Mouse (Mus musculus) bone marrow macrophage, adult 2 months (primary cell): ENCODE measurements around the gene 4930451I11Rik.

ENCODE experiments used
- CTCF ChIP-seq: IDR thresholded peaks from 2 replicates; pipeline ENCODE4 v1.5.1; 2012; ENCODE audit warnings: low read depth, mild to moderate bottlenecking, low read length, moderate library complexity
- POLR2A ChIP-seq: IDR thresholded peaks from 2 replicates; pipeline ENCODE4 v1.6.1; 2012; ENCODE audit warnings: mild to moderate bottlenecking, low read depth, low read length, borderline replicate concordance

DNA sequence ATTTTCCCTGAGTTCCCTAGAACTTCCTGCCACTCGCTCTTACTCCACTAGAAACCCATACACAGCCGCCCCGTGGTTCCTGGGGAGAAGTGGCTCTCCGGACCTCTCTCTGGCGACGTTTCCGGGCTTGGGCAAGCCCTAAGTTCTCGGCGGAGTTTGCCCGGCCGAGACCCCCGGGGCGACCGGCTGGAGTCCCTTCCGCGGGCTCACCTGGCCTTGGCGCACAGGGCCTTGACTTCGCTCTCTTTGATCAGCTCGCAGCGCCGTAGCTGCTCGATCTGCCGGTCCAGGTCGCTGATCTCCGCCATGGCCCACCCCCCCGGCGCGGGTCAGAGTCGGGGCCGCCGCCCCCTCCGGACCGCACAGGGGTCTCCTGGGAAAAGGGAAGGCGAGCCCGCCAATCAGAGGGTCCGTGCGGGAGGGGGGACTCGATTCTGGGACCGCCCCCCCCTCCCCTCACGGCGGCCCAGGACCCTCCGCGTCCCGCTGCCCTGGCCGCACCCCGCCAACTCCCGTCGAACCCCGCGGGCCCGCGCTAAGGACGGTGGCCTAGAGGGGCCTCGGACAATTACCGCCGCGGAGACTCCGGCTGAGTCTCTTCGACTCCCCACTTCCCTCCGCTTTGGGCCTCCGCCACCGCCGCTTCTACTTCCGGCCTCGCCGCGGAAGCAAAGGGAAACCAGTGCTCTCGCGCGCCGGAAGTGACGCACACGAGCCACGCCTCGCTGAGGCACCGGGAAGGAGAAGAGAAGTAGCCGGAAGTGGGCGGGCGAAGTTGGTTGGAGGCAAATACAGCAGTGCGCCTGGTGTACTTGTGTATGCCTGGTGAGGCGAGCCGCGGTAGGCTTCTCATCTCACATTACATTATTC lies 39.4 kb downstream of the 4930451I11Rik start, which contains the start of gene Ppp4c:
- TF ChIP-seq CTCF, result no peak
- TF ChIP-seq POLR2A, result no peak
